Mouse (Mus musculus): Measurements from ENCODE around the gene Mup5.
"Not testable (repeated sequence)": the region's sequence is repeated elsewhere in the genome, so short reads cannot be mapped to it uniquely, and the experiment has no call there.

- not testable (repeated sequence) for TF ChIP-seq CTCF (IDR thresholded peaks at IDR 0.05; ENCODE audit: borderline replicate concordance, insufficient read depth, low read depth, low read length); POLR2A (IDR thresholded peaks at IDR 0.05; ENCODE audit: borderline replicate concordance, insufficient read depth, low read length)
Observed at GRCm38 (mm10) chr4:61784231-61784630, 50.8 kb downstream of the Mup5 start.

Data from cerebellum, adult 2 months (tissue).